Mouse (Mus musculus): ENCODE measurements around the gene Etnk2.

DNA sequence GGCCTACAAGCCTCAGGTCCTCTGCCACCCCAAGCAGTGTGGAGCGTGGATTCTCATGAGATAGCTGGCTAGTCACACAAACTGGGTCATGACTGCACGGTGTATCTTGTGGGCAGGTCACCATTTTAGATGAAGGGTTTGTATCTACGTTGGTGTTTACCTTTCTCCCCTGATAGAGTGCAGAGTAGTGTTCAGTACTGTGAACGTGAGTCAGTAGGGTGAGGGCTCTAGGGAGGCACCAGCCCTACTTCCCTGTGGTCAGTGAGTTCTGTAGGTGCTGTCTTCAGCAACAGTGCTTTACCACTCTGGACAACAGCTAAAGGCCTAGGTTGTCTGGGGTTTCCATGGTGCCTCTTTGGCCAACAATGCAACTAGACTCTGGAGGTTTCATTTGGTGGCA, 40.6 kb downstream of the Etnk2 start:
- TF ChIP-seq CTCF (IDR thresholded peaks at IDR 0.05; ENCODE audit: borderline replicate concordance, insufficient read depth, low read length) (no peak), POLR2A (IDR thresholded peaks at IDR 0.05; ENCODE audit: low read depth, low read length) (no peak)
